Comparison of ENCODE assay signal across 21 mouse cellular contexts in the genomic region with DNA sequence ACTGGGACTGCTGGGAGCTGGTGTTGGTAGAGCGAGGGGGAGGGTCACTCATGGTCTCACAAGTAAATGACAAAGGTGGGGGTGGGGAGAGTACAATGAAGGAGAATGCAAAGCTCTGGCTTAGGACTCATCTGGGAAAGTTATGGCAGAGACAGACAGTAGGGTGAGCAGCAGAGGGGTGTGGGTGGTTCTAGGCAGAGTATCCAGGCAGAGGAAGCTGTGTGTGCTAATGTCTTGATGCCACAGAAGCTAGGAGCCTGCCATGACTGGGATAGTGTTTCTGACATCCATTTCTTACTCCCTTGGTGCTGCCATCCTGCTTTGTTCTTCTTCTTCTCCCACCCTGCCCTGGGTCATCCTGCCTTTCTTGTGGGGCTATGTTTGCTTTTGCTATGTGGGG.
DNase-seq lines count a peak whose midpoint lies in the region; ATAC-seq lines count a peak whose summit lies in the region.
"Had no signal": no experiment of that assay in that cellular context is flagged by ENCODE, and none has a peak within 500 bp of the region (broad histone marks: within the 10 kb centered on the region; RNA-seq: fewer than 3 reads in every experiment).

No protein-coding gene starts in this region.

- DNase-seq in frontal cortex, postnatal 36 days (ENCODE audit: low spot score in 2 of 2), result no peak
- peak; percentile 56 for DNase-seq in layer of hippocampus, adult 9-11 months
- DNase-seq in layer of hippocampus, adult 9-10 months (ENCODE audit: low spot score), result no peak
- DNase-seq in brain, adult 2 months (ENCODE audit: low read depth, low spot score), result peak; percentile 42
- DNase-seq: adrenal gland, adult 8-10 months; adrenal gland, postnatal 14 days; adrenal gland, postnatal 36 days; B cell, adult 2 months; cerebellum, adult 11 months; cerebellum, adult 18-20 months; cerebellum, adult 8-10 months; cerebellum, adult 9-11 months; cerebellum, postnatal 14 days; cerebellum, postnatal 36 days; embryo, embryonic 11 days had no signal

- peak; percentile 59; the same call in 1 of the 2 replicates for ATAC-seq in frontal cortex, adult (ENCODE audit: low TSS enrichment)
- ATAC-seq: activated CD4-positive, CD25-positive, alpha-beta regulatory T cell, adult 4 months; CD4-positive, CD25-positive, alpha-beta regulatory T cell, adult 4 months; forebrain, embryonic 14.5 days; forebrain, embryonic 16.5 days; Patski had no signal

Comparison
In these comparisons a context has a peak if more than half of its experiments do, and no peak if none do; other contexts are left out.
1. DNase-seq: peak in layer of hippocampus, adult 9-11 months (single experiment) and brain, adult 2 months (single experiment); none in frontal cortex, postnatal 36 days (0 of 2) and layer of hippocampus, adult 9-10 months (single experiment).